Mouse (Mus musculus) lung, embryonic 15.5 days (tissue): ENCODE results near the gene Pik3c2g. TPM values are rescaled to one million over a fixed set of nuclear protein-coding genes. Genes with fewer than 3 reads are reported as not detected.
A peak's percentile ranks its signal among the peaks of the same experiment; 100 is the strongest.

Experiments
- ATAC-seq: fragments of 200-750 bp; cut with Nextera tagmentation; 2 replicates; pipeline ENCODE4 v1.8.0; 2017; ENCODE audit warnings: moderate number of reproducible peaks, borderline replicate concordance; ENCODE audit not compliant: low FRiP score, low TSS enrichment; ENCODE audit errors: extremely low read depth
- H3K27ac ChIP-seq: fragments of 300-500 bp; sonication (generic); 2 replicates; pipeline ENCODE4 v1.5.1; 2015; ENCODE audit warnings: moderate library complexity, mild to moderate bottlenecking, inconsistent platforms
- H3K27me3 ChIP-seq: fragments of 300-500 bp; sonication (generic); 2 replicates; pipeline ENCODE4 v1.6.1; 2015; ENCODE audit warnings: inconsistent platforms
- H3K36me3 ChIP-seq: fragments of 300-500 bp; sonication (generic); 2 replicates; pipeline ENCODE4 v1.6.1; 2015; ENCODE audit warnings: inconsistent platforms
- H3K4me1 ChIP-seq: fragments of 300-500 bp; sonication (generic); 2 replicates; pipeline ENCODE4 v1.6.1; 2015; ENCODE audit warnings: inconsistent platforms
- H3K4me2 ChIP-seq: fragments of 300-500 bp; sonication (generic); 2 replicates; pipeline ENCODE4 v1.6.1; 2015; ENCODE audit warnings: inconsistent platforms, mild to moderate bottlenecking, moderate library complexity
- H3K4me3 ChIP-seq: fragments of 300-500 bp; sonication (generic); 2 replicates; pipeline ENCODE4 v1.5.1; 2015; ENCODE audit warnings: mild to moderate bottlenecking, inconsistent platforms
- H3K9ac ChIP-seq: fragments of 300-500 bp; sonication (generic); 2 replicates; pipeline ENCODE4 v1.6.1; 2015; ENCODE audit warnings: inconsistent platforms
- H3K9me3 ChIP-seq: fragments of 300-500 bp; sonication (generic); 2 replicates; pipeline ENCODE4 v1.6.1; 2016; ENCODE audit warnings: inconsistent platforms
- WGBS: fragments of 180-500 bp; shearing (Covaris S2); methylation state at CpG from one replicate; pipeline ENCODE4 v1.1.7; 2015; 5-methylcytosine and 5-hydroxymethylcytosine counted together
- polyA plus RNA-seq: library from polyadenylated mRNA; unstranded; fragments of >200 nt; fragmentation: Nextera tagmentation; extraction: Ambion mirVana; gene quantifications from 2 replicates; pipeline ENCODE4 v1.2.1, GENCODE M21; 2015

Pik3c2g gene
- polyA plus RNA-seq, 1 experiment from 2014 or later = 1.9 TPM

DNA sequence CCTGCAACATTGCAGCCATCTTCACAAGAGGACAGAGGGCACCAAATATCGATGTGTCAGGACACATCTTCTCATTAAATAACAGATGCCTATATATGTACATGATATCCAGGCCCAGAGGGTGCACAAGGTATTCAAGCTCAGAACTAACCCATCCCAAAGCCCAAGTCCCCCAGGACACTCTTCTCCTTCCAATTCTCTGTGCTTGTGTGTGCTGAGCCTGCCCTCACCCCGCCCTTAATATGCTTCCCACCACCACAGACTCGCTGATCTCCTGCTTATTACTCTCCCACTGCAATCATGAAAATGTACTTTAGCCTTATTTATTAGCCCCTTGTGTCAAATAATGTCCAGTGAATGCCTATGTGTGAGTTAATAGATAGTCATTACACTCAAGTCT is 377.9 kb downstream of the Pik3c2g start:
- ATAC-seq = no peak
- Histone ChIP-seq H3K4me2 (no peak overlapping the region), H3K4me3 (no peak overlapping the region), H3K27ac (no peak overlapping the region), H3K36me3 (no peaks in the 10 kb centered on the region), H3K27me3 (no peaks in the 10 kb centered on the region), H3K9me3 (no peaks in the 10 kb centered on the region), H3K9ac (no peak overlapping the region), H3K4me1 (no peaks in the 10 kb centered on the region)
- 79% methylated on average over 3 of the region's 3 CpGs for WGBS

GRCm38 (mm10) chr6:139966684-139967083 is 379.7 kb downstream of the Pik3c2g start:
- Histone ChIP-seq H3K9ac (no peak overlapping the region), H3K27me3 (no peaks in the 10 kb centered on the region), H3K4me2 (no peak overlapping the region), H3K9me3 (no peaks in the 10 kb centered on the region), H3K36me3 (no peaks in the 10 kb centered on the region), H3K27ac (no peak overlapping the region), H3K4me1 (no peaks in the 10 kb centered on the region), H3K4me3 (no peak overlapping the region)
- no peak for ATAC-seq
- WGBS = 49% methylated on average over 6 of the region's 6 CpGs

- H3K4me1 ChIP-seq = no peaks in the 10 kb centered on the region
- WGBS = 64% methylated on average over 4 of the region's 4 CpGs
- no peak overlapping the region for H3K4me2 ChIP-seq
- no peaks in the 10 kb centered on the region for H3K36me3 ChIP-seq
- no peaks in the 10 kb centered on the region for H3K27me3 ChIP-seq
- no peaks in the 10 kb centered on the region for H3K9me3 ChIP-seq
- no peak for ATAC-seq
- no peak overlapping the region for H3K4me3 ChIP-seq
- no peak overlapping the region for H3K27ac ChIP-seq
- H3K9ac ChIP-seq = no peak overlapping the region
These were observed 384.7 kb downstream of the Pik3c2g start for GRCm38 (mm10) chr6:139971608-139972298.

DNA sequence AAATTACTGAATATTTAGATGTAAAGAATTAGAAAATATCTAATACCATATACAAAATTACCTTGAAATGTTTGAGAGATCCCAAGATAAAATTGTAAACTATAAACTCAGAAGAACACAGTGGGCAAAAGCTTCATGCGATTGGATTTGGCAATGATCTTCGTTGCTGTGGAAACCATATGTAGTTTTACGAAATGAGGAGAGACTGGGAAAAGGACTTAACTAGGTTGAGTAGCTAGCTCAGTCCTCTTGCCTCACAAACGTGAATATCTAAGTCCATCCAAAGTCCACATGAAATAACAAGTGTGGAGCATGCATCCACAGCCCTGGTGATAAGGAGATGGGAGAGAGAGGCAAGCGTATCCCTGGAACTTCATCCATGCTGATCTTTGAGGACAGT is 387.6 kb downstream of the Pik3c2g start:
- H3K4me1 ChIP-seq = no peaks in the 10 kb centered on the region
- WGBS = 75% methylated on average over 5 of the region's 5 CpGs
- ATAC-seq = no peak

GRCm38 (mm10) chr6:139978114-139978513 is 391.1 kb downstream of the Pik3c2g start:
- no peaks in the 10 kb centered on the region for H3K36me3 ChIP-seq
- H3K4me3 ChIP-seq = no peak overlapping the region
- no peaks in the 10 kb centered on the region for H3K27me3 ChIP-seq
- no peaks in the 10 kb centered on the region for H3K4me1 ChIP-seq
- H3K9ac ChIP-seq = no peak overlapping the region
- ATAC-seq = peak; percentile 76; the same call in 1 of the 2 replicates
- WGBS = 43% methylated on average over 3 of the region's 3 CpGs
- no peak overlapping the region for H3K27ac ChIP-seq
- H3K4me2 ChIP-seq = no peak overlapping the region
- H3K9me3 ChIP-seq = no peaks in the 10 kb centered on the region

More for the DNA sequence above, 387.6 kb downstream of the Pik3c2g start:
- H3K36me3 ChIP-seq = no peaks in the 10 kb centered on the region
- H3K4me3 ChIP-seq = no peak overlapping the region
- no peaks in the 10 kb centered on the region for H3K27me3 ChIP-seq
- H3K9me3 ChIP-seq = no peaks in the 10 kb centered on the region
- no peak overlapping the region for H3K27ac ChIP-seq
- H3K9ac ChIP-seq = no peak overlapping the region
- no peak overlapping the region for H3K4me2 ChIP-seq

GRCm38 (mm10) chr6:139981061-139981460 is 394.0 kb downstream of the Pik3c2g start:
- Histone ChIP-seq H3K4me2 (no peak overlapping the region), H3K9me3 (no peaks in the 10 kb centered on the region), H3K27me3 (no peaks in the 10 kb centered on the region), H3K4me3 (no peak overlapping the region), H3K9ac (no peak overlapping the region), H3K36me3 (no peaks in the 10 kb centered on the region), H3K4me1 (no peaks in the 10 kb centered on the region), H3K27ac (no peak overlapping the region)
- no peak for ATAC-seq

DNA sequence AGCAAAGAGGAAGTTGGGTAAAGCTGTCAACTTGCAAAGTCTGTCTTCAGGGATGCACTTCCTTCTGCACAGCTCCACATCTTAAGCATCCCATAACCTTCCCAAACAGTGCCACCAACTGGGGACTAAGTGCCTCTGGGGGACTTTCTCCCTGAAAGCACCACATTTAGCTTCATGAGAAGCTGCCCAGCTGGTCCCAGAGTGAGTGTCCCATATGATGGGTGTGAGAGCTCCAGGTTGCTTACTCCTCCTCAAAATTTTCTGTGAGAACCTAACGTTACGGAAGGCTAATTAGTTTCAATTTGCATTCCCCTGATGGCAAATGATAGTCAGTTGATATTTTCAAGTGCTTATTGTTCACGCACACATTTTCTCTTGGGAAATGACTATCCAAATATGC is 397.0 kb downstream of the Pik3c2g start:
- H3K4me1 ChIP-seq = 0 out of 2 replicates have a peak, but pooled peaks cover 3% of the 10 kb centered on the region
- WGBS = 90% methylated on average over 3 of the region's 3 CpGs
- no peaks in the 10 kb centered on the region for H3K9me3 ChIP-seq
- H3K4me2 ChIP-seq = no peak overlapping the region
- ATAC-seq = no peak
- no peaks in the 10 kb centered on the region for H3K36me3 ChIP-seq
- H3K4me3 ChIP-seq = no peak overlapping the region
- no peak overlapping the region for H3K27ac ChIP-seq
- no peak overlapping the region for H3K9ac ChIP-seq
- H3K27me3 ChIP-seq = no peaks in the 10 kb centered on the region

DNA sequence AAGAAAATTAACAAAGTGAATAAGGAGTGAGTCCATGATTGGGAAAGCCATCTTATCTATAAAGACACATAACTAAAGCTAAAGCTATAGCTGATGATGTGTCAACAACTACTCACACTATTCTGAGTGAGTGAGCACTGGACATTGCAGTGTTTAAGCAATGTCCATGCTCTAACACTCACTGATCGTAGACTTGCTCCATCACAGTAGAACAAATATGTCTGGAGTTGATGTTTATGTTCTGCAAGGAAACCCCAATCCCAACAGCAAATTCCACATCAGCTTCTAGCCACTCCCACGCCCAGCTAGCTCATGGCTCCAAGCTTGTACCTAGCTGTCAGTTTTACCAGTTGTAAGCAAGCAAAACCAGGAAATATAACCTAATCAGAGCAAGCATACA is 399.5 kb downstream of the Pik3c2g start:
- Histone ChIP-seq H3K4me1 (0 out of 2 replicates have a peak, but pooled peaks cover 3% of the 10 kb centered on the region), H3K9me3 (no peaks in the 10 kb centered on the region), H3K27ac (no peak overlapping the region), H3K9ac (no peak overlapping the region), H3K36me3 (no peaks in the 10 kb centered on the region), H3K4me3 (no peak overlapping the region), H3K27me3 (no peaks in the 10 kb centered on the region), H3K4me2 (no peak overlapping the region)
- 48% methylated on average over 2 of the region's 2 CpGs for WGBS
- peak; percentile 83; the same call in 1 of the 2 replicates for ATAC-seq

DNA sequence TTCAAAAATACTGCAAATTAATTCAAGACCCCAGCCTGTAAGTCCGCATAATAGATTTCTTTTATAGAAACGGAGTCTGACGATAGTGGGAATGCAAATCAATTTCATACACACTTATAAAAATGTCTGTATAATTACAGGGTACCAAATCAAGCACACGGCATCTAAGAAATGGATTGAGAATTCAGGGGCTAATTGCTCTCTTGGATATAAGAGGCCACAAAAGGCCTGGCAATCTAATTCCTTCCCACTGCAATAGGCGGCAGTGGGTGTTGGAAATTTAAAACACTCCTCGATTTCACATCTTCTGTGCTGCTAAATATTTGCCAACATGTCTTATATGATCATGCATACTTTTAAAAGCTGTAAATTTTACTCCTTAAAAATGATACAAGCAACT is 402.1 kb downstream of the Pik3c2g start:
- ATAC-seq = no peak
- Histone ChIP-seq H3K9me3 (no peaks in the 10 kb centered on the region), H3K4me1 (0 out of 2 replicates have a peak, but pooled peaks cover 3% of the 10 kb centered on the region), H3K27ac (no peak overlapping the region), H3K4me2 (no peak overlapping the region), H3K36me3 (no peaks in the 10 kb centered on the region), H3K4me3 (no peak overlapping the region), H3K9ac (no peak overlapping the region), H3K27me3 (no peaks in the 10 kb centered on the region)
- 85% methylated on average over 6 of the region's 6 CpGs for WGBS

DNA sequence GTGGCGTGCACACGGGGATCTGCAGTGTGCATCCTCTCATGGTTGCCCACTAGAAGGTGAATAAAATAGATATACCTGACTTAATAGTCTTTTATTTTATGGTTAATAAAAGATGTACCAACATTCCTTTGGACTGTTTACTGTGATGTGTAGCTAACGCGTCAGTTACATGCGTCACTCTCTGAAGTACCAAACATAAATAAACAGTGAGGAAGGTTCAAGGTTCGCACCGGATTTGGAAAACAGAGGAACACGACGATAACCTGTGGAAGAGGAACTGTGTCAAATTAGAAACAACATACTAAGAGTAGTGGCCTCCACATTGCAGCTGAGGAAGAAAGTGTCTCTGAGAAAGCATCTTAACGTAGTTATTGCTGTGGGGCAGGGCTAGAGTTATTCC is 402.6 kb downstream of the Pik3c2g start:
- Histone ChIP-seq H3K4me3 (no peak overlapping the region), H3K27me3 (no peaks in the 10 kb centered on the region), H3K27ac (no peak overlapping the region), H3K4me1 (0 out of 2 replicates have a peak, but pooled peaks cover 3% of the 10 kb centered on the region), H3K36me3 (no peaks in the 10 kb centered on the region), H3K9ac (no peak overlapping the region), H3K4me2 (no peak overlapping the region), H3K9me3 (no peaks in the 10 kb centered on the region)
- no peak for ATAC-seq
- WGBS = 59% methylated on average over 10 of the region's 10 CpGs

DNA sequence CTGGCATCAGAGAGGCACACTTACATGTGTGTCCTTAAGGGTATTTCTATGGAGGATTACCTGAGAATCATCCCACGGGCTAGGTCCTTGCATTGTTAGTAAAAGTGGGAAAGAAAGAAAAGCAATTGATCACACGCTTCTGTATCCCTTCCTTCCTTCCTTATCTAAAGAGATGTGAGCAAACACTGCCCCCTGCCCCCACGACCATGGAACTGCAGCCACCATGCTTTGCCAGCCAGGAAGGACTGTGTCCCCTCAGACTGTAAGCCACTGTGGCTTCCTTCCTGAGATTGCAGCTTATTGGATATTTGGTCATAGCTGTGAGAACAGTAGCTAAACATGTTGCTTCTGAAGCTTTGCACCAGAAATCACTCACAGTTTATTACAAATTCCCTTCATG is 418.2 kb downstream of the Pik3c2g start:
- Histone ChIP-seq H3K9ac (no peak overlapping the region), H3K36me3 (no peaks in the 10 kb centered on the region), H3K27me3 (no peaks in the 10 kb centered on the region), H3K4me1 (no peaks in the 10 kb centered on the region), H3K9me3 (no peaks in the 10 kb centered on the region), H3K4me2 (no peak overlapping the region), H3K4me3 (no peak overlapping the region), H3K27ac (no peak overlapping the region)
- ATAC-seq = no peak
- 71% methylated on average over 3 of the region's 3 CpGs for WGBS
